Mouse (Mus musculus): ENCODE measurements around the gene Oprd1.

The Oprd1 gene

GRCm38 (mm10) chr4:132144080-132144841 is at the start of gene Oprd1:
TSS of gene Oprd1 (minus strand) at chr4:132144486.
- peak in 1 of 2 experiments; percentile 18 for DNase-seq (ENCODE audit: low spot score in 2 of 2)

GRCm38 (mm10) chr4:132187826-132188401 is 43.6 kb upstream of the Oprd1 start:
- no peak for DNase-seq (ENCODE audit: low spot score in 2 of 2)

GRCm38 (mm10) chr4:132183162-132183561 is 38.9 kb upstream of the Oprd1 start:
- no peak for DNase-seq (ENCODE audit: low spot score in 2 of 2)

- DNase-seq (ENCODE audit: low spot score in 2 of 2) = no peak
Observed at GRCm38 (mm10) chr4:132181721-132182658, 37.7 kb upstream of the Oprd1 start.

- DNase-seq (ENCODE audit: low spot score in 2 of 2) = peak in 1 of 2 experiments; percentile 36
Observed at GRCm38 (mm10) chr4:132180710-132181109, 36.4 kb upstream of the Oprd1 start.

GRCm38 (mm10) chr4:132178630-132179059 is 34.4 kb upstream of the Oprd1 start:
- peak in 1 of 2 experiments; percentile 54 for DNase-seq (ENCODE audit: low spot score in 2 of 2)

- DNase-seq (ENCODE audit: low spot score in 2 of 2) = no peak
Observed at GRCm38 (mm10) chr4:132176474-132176873, 32.2 kb upstream of the Oprd1 start.

- peak in 1 of 2 experiments; percentile 29 for DNase-seq (ENCODE audit: low spot score in 2 of 2)
Observed at GRCm38 (mm10) chr4:132170891-132171290, 26.6 kb upstream of the Oprd1 start.

- no peak for DNase-seq (ENCODE audit: low spot score in 2 of 2)
Observed at GRCm38 (mm10) chr4:132169761-132170160, 25.5 kb upstream of the Oprd1 start.

- no peak for DNase-seq (ENCODE audit: low spot score in 2 of 2)
Observed at GRCm38 (mm10) chr4:132169271-132169670, 25.0 kb upstream of the Oprd1 start.

GRCm38 (mm10) chr4:132167436-132167835 is 23.1 kb upstream of the Oprd1 start:
- no peak for DNase-seq (ENCODE audit: low spot score in 2 of 2)

- DNase-seq (ENCODE audit: low spot score in 2 of 2) = no peak
Observed at GRCm38 (mm10) chr4:132166350-132167290, 22.3 kb upstream of the Oprd1 start.

- DNase-seq (ENCODE audit: low spot score in 2 of 2) = no peak
Observed at GRCm38 (mm10) chr4:132165691-132166090, 21.4 kb upstream of the Oprd1 start.

- no peak for DNase-seq (ENCODE audit: low spot score in 2 of 2)
Observed at GRCm38 (mm10) chr4:132156941-132157622, 12.8 kb upstream of the Oprd1 start.

GRCm38 (mm10) chr4:132154877-132155670 is 10.8 kb upstream of the Oprd1 start:
- no peak for DNase-seq (ENCODE audit: low spot score in 2 of 2)

- DNase-seq (ENCODE audit: low spot score in 2 of 2) = no peak
Observed at GRCm38 (mm10) chr4:132151673-132152072, 7.4 kb upstream of the Oprd1 start.

GRCm38 (mm10) chr4:132146201-132146600 is 1.9 kb upstream of the Oprd1 start:
- DNase-seq (ENCODE audit: low spot score in 2 of 2) = no peak

GRCm38 (mm10) chr4:132145092-132145491 is 806 bp upstream of the Oprd1 start:
- no peak for DNase-seq (ENCODE audit: low spot score in 2 of 2)

- DNase-seq (ENCODE audit: low spot score in 2 of 2) = no peak
Observed at GRCm38 (mm10) chr4:132138640-132139039, 5.6 kb downstream of the Oprd1 start.

GRCm38 (mm10) chr4:132137013-132137412 is 7.3 kb downstream of the Oprd1 start:
- DNase-seq (ENCODE audit: low spot score in 2 of 2) = no peak
